Mouse (Mus musculus): ENCODE data around the gene Ntm. TPM values are rescaled to one million over a fixed set of nuclear protein-coding genes. Genes with fewer than 3 reads are reported as not detected.

Gene Ntm
- total and polyA plus RNA-seq, 3 experiments, result not detected

DNA sequence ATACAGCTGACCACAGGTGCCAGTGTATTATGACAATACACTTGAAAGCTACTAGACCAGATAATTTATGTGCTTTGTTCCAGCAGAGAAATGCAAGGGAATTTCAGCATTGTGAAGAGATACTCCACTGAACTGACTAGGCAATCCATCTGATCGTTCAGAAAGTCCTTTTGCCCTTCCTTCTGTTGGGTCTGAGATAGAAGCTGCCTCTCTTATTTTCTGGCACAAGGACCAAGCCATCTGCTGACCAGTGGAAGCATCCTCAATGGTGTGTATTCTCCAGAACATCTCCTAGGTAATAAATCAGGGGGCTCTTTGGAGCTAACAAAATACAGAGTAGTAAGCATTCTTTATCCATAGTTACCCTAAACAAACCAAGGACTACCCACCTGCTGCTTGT lies 438.8 kb downstream of the Ntm start:
- Histone ChIP-seq H3K9me3 (replicated peaks; ENCODE audit: insufficient read depth, low read length) (no peaks in the 10 kb centered on the region), H3K4me1 (ENCODE audit: control insufficient read depth in 1 of 2, insufficient read depth in 2 of 2, low read length in 2 of 2) (no peaks in the 10 kb centered on the region), H3K4me3 (ENCODE audit: control insufficient read depth in 1 of 2, insufficient read depth in 1 of 2, low read depth in 2 of 2, low read length in 2 of 2) (no peak overlapping the region), H3K9ac (ENCODE audit: control insufficient read depth, low read depth, low read length, poor library complexity, severe bottlenecking) (no peak overlapping the region), H3K36me3 (ENCODE audit: control insufficient read depth in 1 of 2, insufficient read depth in 2 of 2, low read length in 2 of 2) (no peaks in the 10 kb centered on the region), H3K79me2 (ENCODE audit: control insufficient read depth, insufficient read depth, low read length, poor library complexity) (no peaks in the 10 kb centered on the region), H3K27me3 (ENCODE audit: control insufficient read depth in 1 of 2, insufficient read depth in 2 of 2, low read length in 2 of 2) (no peaks in the 10 kb centered on the region), H3K27ac (ENCODE audit: control insufficient read depth, low read depth, low read length) (no peak overlapping the region)
- no peak for DNase-seq (ENCODE audit: low read depth, low spot score)
- TF ChIP-seq USF1 (IDR thresholded peaks at IDR 0.05; ENCODE audit: low read depth, low read length) (no peak), MXI1 (IDR thresholded peaks at IDR 0.05; ENCODE audit: low read depth, low read length) (no peak), ELF1 (IDR thresholded peaks at IDR 0.05; ENCODE audit: low read depth, low read length) (no peak), BHLHE40 (IDR thresholded peaks at IDR 0.05; ENCODE audit: borderline replicate concordance, low read depth, low read length) (no peak), USF2 (IDR thresholded peaks at IDR 0.05; ENCODE audit: borderline replicate concordance in 1 of 2, insufficient read depth in 1 of 2, low read depth in 1 of 2, low read length in 2 of 2) (no peak), TAL1 (IDR thresholded peaks at IDR 0.05; ENCODE audit: low read length) (no peak), RAD21 (IDR thresholded peaks at IDR 0.05; ENCODE audit: low read depth, low read length) (no peak), MAZ (IDR thresholded peaks at IDR 0.05; ENCODE audit: low read depth, low read length) (no peak), SIN3A (IDR thresholded peaks at IDR 0.05; ENCODE audit: low read length) (no peak), ETS1 (IDR thresholded peaks at IDR 0.05; ENCODE audit: low read depth, low read length) (no peak), TCF12 (IDR thresholded peaks at IDR 0.05; ENCODE audit: low read depth, low read length) (no peak), CHD1 (IDR thresholded peaks at IDR 0.05; ENCODE audit: low read depth, low read length) (no peak), HCFC1 (IDR thresholded peaks at IDR 0.05; ENCODE audit: low read depth, low read length) (no peak), KAT2A (conservative IDR thresholded peaks at IDR 0.05; ENCODE audit: low read depth, low read length) (no peak), SMC3 (IDR thresholded peaks at IDR 0.05; ENCODE audit: low read depth, low read length) (no peak), POLR2AphosphoS2 (IDR thresholded peaks at IDR 0.05; ENCODE audit: low read length) (no peak), E2F4 (IDR thresholded peaks at IDR 0.05; ENCODE audit: borderline replicate concordance, low read depth, low read length) (no peak), CHD2 (IDR thresholded peaks at IDR 0.05; ENCODE audit: low read length) (no peak), UBTF (IDR thresholded peaks at IDR 0.05; ENCODE audit: borderline replicate concordance, insufficient read depth, low read depth, low read length) (no peak)

DNA sequence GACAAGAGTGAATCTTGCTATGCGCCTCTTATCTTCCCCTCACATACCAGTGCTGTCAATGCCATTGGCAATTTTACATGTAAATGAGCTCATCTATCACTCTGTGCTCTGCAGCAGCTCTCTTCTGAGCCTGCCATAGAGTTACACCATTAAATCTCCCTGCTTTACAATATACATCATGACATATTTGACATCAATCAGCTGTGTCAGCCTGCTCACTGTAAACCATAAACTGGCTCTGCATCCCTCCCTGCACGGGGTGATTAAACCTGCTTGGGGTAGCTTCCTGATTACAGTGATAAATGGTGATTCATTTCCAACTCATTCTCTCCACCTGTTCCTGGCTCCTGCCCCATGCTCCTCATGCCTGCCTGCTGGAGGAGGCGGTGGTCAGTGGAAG lies 439.7 kb downstream of the Ntm start:
- Histone ChIP-seq H3K79me2 (ENCODE audit: control insufficient read depth, insufficient read depth, low read length, poor library complexity) (no peaks in the 10 kb centered on the region), H3K9ac (ENCODE audit: control insufficient read depth, low read depth, low read length, poor library complexity, severe bottlenecking) (no peak overlapping the region), H3K9me3 (replicated peaks; ENCODE audit: insufficient read depth, low read length) (no peaks in the 10 kb centered on the region), H3K4me1 (ENCODE audit: control insufficient read depth in 1 of 2, insufficient read depth in 2 of 2, low read length in 2 of 2) (no peaks in the 10 kb centered on the region), H3K36me3 (ENCODE audit: control insufficient read depth in 1 of 2, insufficient read depth in 2 of 2, low read length in 2 of 2) (no peaks in the 10 kb centered on the region), H3K27ac (ENCODE audit: control insufficient read depth, low read depth, low read length) (no peak overlapping the region), H3K4me3 (ENCODE audit: control insufficient read depth in 1 of 2, insufficient read depth in 1 of 2, low read depth in 2 of 2, low read length in 2 of 2) (no peak overlapping the region), H3K27me3 (ENCODE audit: control insufficient read depth in 1 of 2, insufficient read depth in 2 of 2, low read length in 2 of 2) (no peaks in the 10 kb centered on the region)
- TF ChIP-seq USF2 (IDR thresholded peaks at IDR 0.05; ENCODE audit: borderline replicate concordance in 1 of 2, insufficient read depth in 1 of 2, low read depth in 1 of 2, low read length in 2 of 2) (no peak), GABPA (IDR thresholded peaks at IDR 0.05; ENCODE audit: low read depth, low read length) (no peak), ZC3H11A (IDR thresholded peaks at IDR 0.05; ENCODE audit: low read depth, low read length) (no peak), ZMIZ1 (IDR thresholded peaks at IDR 0.05; ENCODE audit: low read depth, low read length) (no peak), KAT2A (conservative IDR thresholded peaks at IDR 0.05; ENCODE audit: low read depth, low read length) (no peak)
- no peak for DNase-seq (ENCODE audit: low read depth, low spot score)

All from MEL (cell line).